Mouse (Mus musculus) stomach, postnatal 0 days (tissue): ENCODE data around the gene Ppp2r5a.
A peak's percentile ranks its signal among the peaks of the same experiment; 100 is the strongest.

ENCODE experiments used
- CTCF ChIP-seq: IDR thresholded peaks from 2 replicates; pipeline ENCODE4 v1.5.1; 2016; ENCODE audit warnings: antibody characterized with exemption, low read depth, mild to moderate bottlenecking, moderate library complexity
- EP300 ChIP-seq: optimal IDR thresholded peaks from 2 replicates; pipeline ENCODE3; 2016; ENCODE audit warnings: antibody characterized with exemption

GRCm38 (mm10) chr1:191306316-191306715 lies 96.8 kb downstream of the Ppp2r5a start:
- TF ChIP-seq EP300 (no peak), CTCF (peak; percentile 43)
